Mouse (Mus musculus) megakaryocyte, embryonic 14.5 days (primary cell): Measurements from ENCODE around the gene Cpt1a. TPM values are rescaled to one million over a fixed set of nuclear protein-coding genes. Genes with fewer than 3 reads are reported as not detected.
A peak's percentile ranks its signal among the peaks of the same experiment; 100 is the strongest.

ENCODE experiments used
- H3K27me3 ChIP-seq: replicated peaks from 2 replicates; pipeline ENCODE3; 2012; ENCODE audit warnings: inconsistent platforms
- H3K36me3 ChIP-seq: replicated peaks from 2 replicates; pipeline ENCODE3; 2012; ENCODE audit warnings: low read length, inconsistent platforms, mixed read lengths
- H3K4me1 ChIP-seq: 2 replicates; pipeline ENCODE4 v1.6.1; 2012; ENCODE audit warnings: inconsistent platforms
- H3K4me3 ChIP-seq: replicated peaks from 2 replicates; pipeline ENCODE3; 2012; ENCODE audit warnings: moderate library complexity, mild to moderate bottlenecking, inconsistent platforms
- H3K9me3 ChIP-seq: 2 replicates; pipeline ENCODE4 v1.6.1; 2012; ENCODE audit warnings: inconsistent platforms
- FLI1 ChIP-seq: IDR thresholded peaks from 2 replicates; pipeline ENCODE4 v1.6.1; 2012; ENCODE audit warnings: low read length, inconsistent platforms, mixed read lengths
- GATA1 ChIP-seq: IDR thresholded peaks from 3 replicates; pipeline ENCODE4 v1.6.1; 2012; ENCODE audit warnings: mixed read lengths, low read length, inconsistent platforms, borderline replicate concordance
- polyA plus RNA-seq: library from polyadenylated mRNA; stranded (reverse); fragments of >175 nt; gene quantifications from 2 replicates; pipeline ENCODE4 v1.2.3, GENCODE M21; 2012; ENCODE audit warnings: low replicate concordance; ENCODE audit not compliant: insufficient read depth

Gene Cpt1a
- 5.2 and 6.7 TPM in 2 replicates for polyA plus RNA-seq

DNA sequence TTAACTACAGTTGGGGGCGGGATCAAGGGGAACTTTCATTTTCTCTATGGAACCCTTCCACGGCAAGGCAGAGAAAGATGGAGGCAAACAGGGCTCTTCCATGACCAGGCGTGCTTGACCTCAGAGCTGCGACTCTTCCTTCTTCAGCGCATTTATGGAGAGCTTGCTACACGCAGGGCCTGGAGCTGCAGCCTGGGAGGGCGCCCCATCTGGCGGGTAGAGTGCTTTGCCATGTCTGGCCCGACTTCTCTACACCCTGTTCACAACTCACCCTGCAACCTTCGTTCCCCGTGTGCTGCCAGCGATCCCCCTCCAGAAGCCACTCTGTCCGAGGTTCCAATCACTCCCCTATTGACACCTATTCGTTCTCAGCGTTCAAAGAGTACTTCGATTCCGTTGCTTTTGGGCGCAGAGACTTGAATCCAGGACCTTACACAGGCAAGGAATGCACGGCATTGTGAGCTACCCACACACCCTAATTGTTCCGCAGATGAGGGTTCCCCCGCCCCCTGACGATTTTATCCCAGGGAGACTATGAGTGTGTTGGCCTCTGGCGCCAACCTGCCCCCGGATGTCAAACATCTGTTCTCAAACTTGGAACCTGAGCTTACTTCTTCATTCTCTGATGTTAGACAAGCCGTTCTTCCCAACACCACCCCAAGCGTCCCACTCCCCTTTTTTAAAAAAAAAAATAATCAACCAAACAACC is at the start of gene Cpt1a:
Gene Cpt1a (plus strand): TSS at position 74 of the 709 bp plus-strand sequence.
- peaks cover 60% of the 10 kb centered on the region for H3K4me1 ChIP-seq

GRCm38 (mm10) chr19:3273331-3273730 is 48.8 kb upstream of the Cpt1a start:
- H3K4me1 ChIP-seq: no peaks in the 10 kb centered on the region
- no peak for TF ChIP-seq FLI1
- TF ChIP-seq GATA1: no peak
- no peaks in the 10 kb centered on the region for H3K9me3 ChIP-seq
- H3K36me3 ChIP-seq: peaks cover 100% of the 10 kb centered on the region
- H3K27me3 ChIP-seq: no peaks in the 10 kb centered on the region
- no peak overlapping the region for H3K4me3 ChIP-seq

More for the DNA sequence above, at the start of gene Cpt1a:
- Histone ChIP-seq H3K4me3 (peak within 1 kb of the TSS; percentile 97), H3K27me3 (no peaks in the 10 kb centered on the region), H3K9me3 (no peaks in the 10 kb centered on the region), H3K36me3 (peaks cover 3% of the 10 kb centered on the region)
- TF ChIP-seq FLI1: no peak
- no peak for TF ChIP-seq GATA1

DNA sequence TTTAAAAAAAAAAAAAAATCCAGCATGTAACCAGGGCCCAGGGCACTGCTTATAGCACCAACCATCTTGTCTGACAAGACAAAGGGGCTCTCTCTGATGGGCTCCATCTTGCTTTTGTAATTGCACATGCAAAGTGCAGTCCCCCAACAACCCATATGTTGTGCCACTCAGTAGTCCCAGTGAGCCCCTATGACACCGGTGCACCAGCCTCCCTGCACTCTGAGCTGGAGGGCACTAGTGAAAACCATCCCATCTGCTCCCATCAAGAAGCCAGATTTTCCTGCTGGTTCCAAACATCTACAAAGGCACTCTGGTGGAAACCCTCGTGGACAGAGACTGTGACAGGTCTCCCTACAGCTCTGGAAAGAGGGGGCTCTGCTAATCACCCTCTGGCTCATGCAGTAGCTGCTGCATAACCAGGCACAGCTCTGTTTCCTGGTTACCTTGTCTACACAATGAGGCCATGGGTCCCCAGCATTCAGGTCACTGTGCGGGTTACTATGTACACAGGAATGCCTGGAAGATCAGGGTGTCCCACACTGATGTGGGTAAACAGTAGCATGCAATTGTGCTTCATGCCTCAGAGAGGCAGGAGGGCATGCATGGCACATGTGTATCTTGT is 46.3 kb upstream of the Cpt1a start:
- TF ChIP-seq GATA1: no peak
- TF ChIP-seq FLI1: no peak
- no peaks in the 10 kb centered on the region for H3K9me3 ChIP-seq
- peaks cover 97% of the 10 kb centered on the region for H3K36me3 ChIP-seq
- peaks cover 7% of the 10 kb centered on the region for H3K4me1 ChIP-seq
- no peaks in the 10 kb centered on the region for H3K27me3 ChIP-seq
- no peak overlapping the region for H3K4me3 ChIP-seq

DNA sequence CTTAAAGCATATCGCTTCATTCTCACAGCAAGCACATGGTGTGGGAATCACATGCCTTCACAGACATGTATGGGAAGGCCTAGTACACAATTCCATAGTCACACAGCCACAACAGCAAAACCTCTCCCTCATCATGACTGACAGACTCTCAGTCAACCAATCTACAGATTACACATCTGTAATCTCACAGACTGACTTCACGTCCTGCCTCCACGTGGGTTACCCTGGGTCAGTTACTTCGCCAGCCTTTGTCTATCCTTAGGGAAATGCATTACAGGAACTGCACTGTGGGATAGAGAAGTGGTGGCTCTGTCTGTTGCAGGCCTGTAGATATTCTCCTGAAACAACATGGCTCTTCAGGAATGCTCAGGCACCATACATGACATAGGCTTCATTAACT is 40.2 kb upstream of the Cpt1a start:
- H3K4me3 ChIP-seq: peak overlapping the region; percentile 96
- H3K9me3 ChIP-seq: no peaks in the 10 kb centered on the region
- TF ChIP-seq FLI1 (no peak), GATA1 (no peak)
- H3K36me3 ChIP-seq: peaks cover 69% of the 10 kb centered on the region
- peaks cover 30% of the 10 kb centered on the region for H3K4me1 ChIP-seq
- H3K27me3 ChIP-seq: no peaks in the 10 kb centered on the region

DNA sequence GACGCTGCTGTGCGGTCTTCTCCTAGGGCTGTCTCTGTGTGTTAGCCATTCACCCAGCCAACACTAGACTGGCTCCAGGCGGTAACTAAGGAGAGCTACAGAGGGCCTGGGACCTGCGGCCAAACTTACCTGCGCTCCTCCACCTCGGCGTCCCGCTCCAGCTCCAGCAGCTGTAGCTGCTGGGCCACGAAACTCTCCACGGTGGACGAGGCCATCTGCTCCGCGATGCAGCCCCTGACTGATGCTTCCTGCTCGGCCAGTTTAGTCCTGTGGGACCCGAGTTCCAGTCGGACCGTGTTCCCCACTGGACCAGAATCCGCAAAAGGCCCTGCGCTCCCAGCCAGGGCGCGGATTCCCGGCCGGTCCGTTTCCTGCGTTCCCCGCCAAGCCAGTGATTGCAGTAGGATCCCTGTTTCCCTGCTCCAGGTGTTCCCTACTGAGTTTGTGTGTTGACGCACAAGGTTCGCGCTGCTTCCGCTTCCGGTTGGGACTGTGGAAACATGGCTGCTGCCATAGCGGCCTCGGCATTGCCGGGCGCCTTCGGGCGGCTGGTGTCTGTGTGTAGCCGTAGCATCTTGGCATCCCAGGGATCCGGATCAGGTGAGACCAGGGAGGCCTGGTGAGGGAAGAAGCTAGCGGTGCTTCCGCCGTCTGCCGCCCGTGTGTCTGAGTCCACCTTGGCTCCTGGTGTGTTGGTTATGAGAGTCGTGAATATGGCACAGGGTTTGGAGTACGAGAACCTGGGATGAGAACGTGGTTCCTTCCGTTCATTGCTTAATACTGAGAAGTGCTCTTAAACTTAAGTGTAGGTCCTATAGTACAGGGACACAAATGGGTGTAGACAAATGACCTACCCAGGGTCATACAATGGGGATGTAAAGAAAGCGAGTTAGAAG is 39.3 kb upstream of the Cpt1a start, which contains the start of the genes Mrpl21 and Ighmbp2:
Gene Mrpl21 (plus strand): TSS at position 330 of the 896 bp plus-strand sequence.
Gene Ighmbp2 (minus strand): TSS at position 446 of the 896 bp plus-strand sequence.
- peaks cover 68% of the 10 kb centered on the region for H3K36me3 ChIP-seq
- H3K4me3 ChIP-seq: peak within 1 kb of the TSS; percentile 96
- no peaks in the 10 kb centered on the region for H3K9me3 ChIP-seq
- no peaks in the 10 kb centered on the region for H3K27me3 ChIP-seq
- peaks cover 30% of the 10 kb centered on the region for H3K4me1 ChIP-seq
- TF ChIP-seq FLI1: peak; percentile 85; the same call in 1 of the 2 replicates
- no peak for TF ChIP-seq GATA1

- Histone ChIP-seq H3K27me3 (no peaks in the 10 kb centered on the region), H3K9me3 (no peaks in the 10 kb centered on the region), H3K36me3 (peaks cover 81% of the 10 kb centered on the region), H3K4me1 (peaks cover 24% of the 10 kb centered on the region), H3K4me3 (no peak overlapping the region)
- TF ChIP-seq GATA1 (no peak), FLI1 (no peak)
Observed at GRCm38 (mm10) chr19:3289006-3289405, 33.1 kb upstream of the Cpt1a start.

- TF ChIP-seq GATA1 (no peak), FLI1 (no peak)
- no peak overlapping the region for H3K4me3 ChIP-seq
- no peaks in the 10 kb centered on the region for H3K27me3 ChIP-seq
- peaks cover 30% of the 10 kb centered on the region for H3K4me1 ChIP-seq
- H3K9me3 ChIP-seq: no peaks in the 10 kb centered on the region
- H3K36me3 ChIP-seq: peaks cover 61% of the 10 kb centered on the region
Observed at GRCm38 (mm10) chr19:3292028-3292427, 30.1 kb upstream of the Cpt1a start.

GRCm38 (mm10) chr19:3292993-3293392 is 29.1 kb upstream of the Cpt1a start:
- Histone ChIP-seq H3K27me3 (no peaks in the 10 kb centered on the region), H3K4me3 (no peak overlapping the region), H3K4me1 (peaks cover 32% of the 10 kb centered on the region), H3K9me3 (no peaks in the 10 kb centered on the region), H3K36me3 (peaks cover 54% of the 10 kb centered on the region)
- TF ChIP-seq GATA1 (no peak), FLI1 (no peak)

DNA sequence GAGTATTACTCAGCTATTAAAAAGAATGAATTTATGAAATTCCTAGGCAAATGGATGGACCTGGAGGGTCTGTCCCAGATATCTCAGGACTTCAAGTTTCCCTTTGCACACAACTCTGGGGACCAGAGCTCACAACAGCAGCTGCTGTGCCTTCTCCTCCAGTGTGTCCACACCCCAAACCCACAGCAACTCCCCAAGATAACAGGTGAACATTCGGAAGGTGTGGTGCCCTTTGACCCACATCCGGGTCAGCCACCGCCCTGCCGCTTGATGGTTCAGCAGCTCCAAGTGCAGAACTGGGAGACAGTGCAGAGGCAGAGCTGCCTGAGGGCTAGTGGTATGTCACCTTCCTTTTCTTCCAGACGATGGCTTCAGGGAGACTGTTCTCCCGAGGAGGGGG is 26.9 kb upstream of the Cpt1a start:
- Histone ChIP-seq H3K36me3 (peaks cover 32% of the 10 kb centered on the region), H3K4me1 (peaks cover 32% of the 10 kb centered on the region), H3K27me3 (no peaks in the 10 kb centered on the region), H3K9me3 (no peaks in the 10 kb centered on the region), H3K4me3 (no peak overlapping the region)
- TF ChIP-seq GATA1 (no peak), FLI1 (no peak)

- no peak overlapping the region for H3K4me3 ChIP-seq
- H3K9me3 ChIP-seq: no peaks in the 10 kb centered on the region
- H3K36me3 ChIP-seq: peaks cover 14% of the 10 kb centered on the region
- no peak for TF ChIP-seq FLI1
- TF ChIP-seq GATA1: no peak
- no peaks in the 10 kb centered on the region for H3K27me3 ChIP-seq
- H3K4me1 ChIP-seq: peaks cover 24% of the 10 kb centered on the region
Observed at GRCm38 (mm10) chr19:3297034-3297433, 25.1 kb upstream of the Cpt1a start.
